Mouse (Mus musculus): ENCODE data around the gene 2410137M14Rik. TPM values are rescaled to one million over a fixed set of nuclear protein-coding genes. Genes with fewer than 3 reads are reported as not detected.

Gene 2410137M14Rik
- total and polyA plus RNA-seq, 2 experiments from 2014 or later = 0.36 to 0.38 TPM

DNA sequence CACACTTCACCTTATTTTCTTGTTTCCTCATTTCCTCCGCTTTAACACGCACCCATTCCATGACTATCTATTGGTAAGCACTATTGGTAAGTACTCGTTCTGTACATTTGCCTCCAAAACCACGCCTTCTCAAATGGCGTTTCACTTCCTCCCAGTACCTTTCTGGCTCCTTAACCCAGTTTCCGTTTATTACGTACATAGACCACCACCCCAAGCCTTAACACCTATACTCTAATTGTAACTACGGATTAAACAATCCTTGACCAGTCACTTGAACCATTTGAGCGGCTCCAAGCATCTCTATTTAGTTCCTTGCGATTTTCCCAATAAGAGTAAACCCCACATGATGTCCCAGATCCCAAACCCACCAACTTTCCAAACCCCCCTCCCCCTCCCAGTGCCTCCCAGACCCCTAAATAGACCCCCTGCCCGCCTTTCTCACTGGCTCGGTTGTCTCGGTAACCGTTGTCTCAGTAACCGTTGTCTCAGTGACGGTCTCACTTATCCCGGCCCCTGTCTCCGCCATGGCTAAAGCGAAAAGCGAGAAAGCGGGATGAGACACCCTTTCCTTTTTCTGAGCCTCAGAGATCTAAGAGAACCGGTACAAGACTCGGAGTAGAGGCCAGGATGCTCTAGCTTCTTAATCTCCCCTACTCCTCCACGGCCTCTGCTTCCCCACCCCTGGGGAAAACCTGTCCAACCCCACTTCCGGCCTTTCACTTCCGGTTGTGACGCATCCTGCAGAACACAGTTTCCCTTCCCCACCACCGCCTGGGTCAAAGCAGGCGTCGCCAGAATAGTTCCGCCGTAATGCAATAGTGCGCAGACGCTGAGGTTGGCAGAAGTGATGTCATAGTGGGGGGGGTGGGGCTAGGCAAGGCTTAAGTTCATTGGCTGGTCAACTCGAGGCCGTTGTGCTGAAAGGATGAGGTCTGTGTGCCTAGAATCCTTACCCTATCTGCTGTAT, 29.8 kb downstream of the 2410137M14Rik start, which contains the start of gene Ppp1r11:
Gene Ppp1r11, minus strand, starts transcription at position 761 of the 967 bp plus-strand sequence.
- Histone ChIP-seq H3K4me2 (ENCODE audit: low read depth) (peak within 1 kb of the TSS; percentile 77), H3K4me3 (ENCODE audit: low read depth, low read length) (peak within 1 kb of the TSS; percentile 74), H3K36me3 (ENCODE audit: insufficient read depth) (peaks cover 17% of the 10 kb centered on the region), H3K27ac (ENCODE audit: low read depth, low read length) (peak within 1 kb of the TSS; percentile 88), H3K27me3 (ENCODE audit: insufficient read depth, low read length) (no peaks in the 10 kb centered on the region), H3K4me1 (ENCODE audit: insufficient read depth) (peaks cover 7% of the 10 kb centered on the region; the same call in 1 of the 2 replicates), H3K9ac (peak within 1 kb of the TSS; percentile 69), H3K9me3 (ENCODE audit: low read length) (no peaks in the 10 kb centered on the region)
- ATAC-seq (peak; percentile 97), DNase-seq (peak; percentile 99)
- WGBS = 2% methylated on average over 36 of the region's 36 CpGs
- no peak for TF ChIP-seq CTCF (IDR thresholded peaks at IDR 0.05; ENCODE audit: low read depth)

DNA sequence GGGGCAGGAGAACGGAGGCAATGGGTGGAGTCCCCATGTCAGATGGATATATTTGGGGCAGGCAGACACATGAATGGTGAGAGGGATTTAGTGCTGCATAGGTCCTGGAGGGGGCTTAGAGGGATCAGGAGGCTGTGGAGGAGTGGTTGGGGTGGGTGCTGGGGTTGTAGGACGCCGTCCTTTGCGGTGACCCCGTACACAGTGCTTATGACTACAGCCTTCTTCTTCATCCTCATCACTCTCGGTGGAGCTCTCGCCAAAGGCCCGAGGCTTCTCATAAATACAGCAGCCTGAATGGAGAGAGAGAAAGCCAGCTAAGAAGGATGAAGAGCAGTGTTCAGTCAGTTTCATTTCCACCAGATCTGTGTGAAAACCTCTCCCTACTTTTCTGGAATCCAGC, 31.8 kb downstream of the 2410137M14Rik start:
- no peaks in the 10 kb centered on the region for H3K27me3 ChIP-seq (ENCODE audit: insufficient read depth, low read length)
- TF ChIP-seq CTCF (IDR thresholded peaks at IDR 0.05; ENCODE audit: low read depth) = no peak
- DNase-seq = no peak
- H3K4me1 ChIP-seq (ENCODE audit: insufficient read depth) = peaks cover 7% of the 10 kb centered on the region; the same call in 1 of the 2 replicates
- no peak overlapping the region for H3K4me3 ChIP-seq (ENCODE audit: low read depth, low read length)
- no peak overlapping the region for H3K27ac ChIP-seq (ENCODE audit: low read depth, low read length)
- no peak for ATAC-seq
- no peaks in the 10 kb centered on the region for H3K9me3 ChIP-seq (ENCODE audit: low read length)
- no peak overlapping the region for H3K9ac ChIP-seq
- H3K4me2 ChIP-seq (ENCODE audit: low read depth) = no peak overlapping the region
- peaks cover 11% of the 10 kb centered on the region for H3K36me3 ChIP-seq (ENCODE audit: insufficient read depth)
- 95% methylated on average over 8 of the region's 8 CpGs for WGBS

DNA sequence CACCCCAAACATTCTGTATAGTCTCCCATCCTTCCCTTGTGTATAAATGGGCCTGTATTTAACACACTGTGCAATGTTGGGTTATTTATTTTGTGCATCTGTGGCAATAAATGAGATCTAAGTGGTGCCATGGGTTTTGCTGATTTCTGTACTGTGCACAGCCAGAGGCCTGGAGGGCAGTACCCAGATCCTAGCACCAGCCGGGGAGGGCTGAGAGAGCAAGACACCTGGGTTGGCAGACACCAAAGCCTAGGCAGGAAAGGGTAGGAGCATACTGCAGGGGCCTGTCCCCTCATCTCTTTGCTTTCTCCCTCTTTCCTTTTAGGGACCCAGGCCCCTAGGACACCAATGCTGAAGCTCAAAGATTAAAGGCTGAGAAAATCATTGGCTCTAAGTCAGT, 32.8 kb downstream of the 2410137M14Rik start:
- no peak overlapping the region for H3K27ac ChIP-seq (ENCODE audit: low read depth, low read length)

DNA sequence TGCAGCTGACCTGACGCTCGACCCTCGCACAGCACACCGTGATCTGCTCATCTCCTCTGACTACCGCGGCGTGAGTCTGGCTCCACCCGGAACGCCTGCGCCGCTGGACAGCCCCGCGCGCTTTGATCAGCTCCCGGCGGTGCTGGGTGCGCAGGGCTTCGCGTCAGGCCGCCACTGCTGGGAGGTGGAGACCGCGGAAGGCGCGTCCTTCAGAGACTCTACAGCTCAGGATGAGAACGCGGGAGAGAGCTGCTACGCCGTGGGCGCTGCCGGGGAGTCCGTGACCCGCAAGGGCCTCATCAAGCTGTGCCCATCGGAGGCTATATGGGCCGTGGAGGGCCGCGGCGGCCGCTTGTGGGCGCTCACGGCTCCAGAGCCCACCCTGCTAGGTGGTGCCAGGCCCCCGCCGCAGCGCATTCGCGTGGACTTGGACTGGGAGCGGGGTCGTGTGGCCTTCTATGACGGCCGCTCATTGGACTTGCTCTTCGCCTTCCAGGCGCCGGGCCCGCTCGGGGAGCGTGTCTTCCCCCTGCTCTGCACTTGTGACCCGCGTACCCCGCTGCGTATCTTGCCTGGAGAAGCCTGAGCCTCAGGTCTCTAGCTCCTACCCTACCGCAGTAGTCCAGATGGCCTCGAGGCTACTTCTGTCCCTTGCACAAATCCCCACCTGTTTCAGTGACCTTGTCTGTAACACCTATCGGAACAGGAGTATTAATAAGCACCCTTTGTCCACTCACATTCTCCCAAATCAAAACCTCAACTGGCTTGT, 33.8 kb downstream of the 2410137M14Rik start:
- WGBS = 1% methylated on average over 62 of the region's 62 CpGs
- peak; percentile 65 for TF ChIP-seq CTCF (IDR thresholded peaks at IDR 0.05; ENCODE audit: low read depth)
- peak overlapping the region; percentile 76 for H3K27ac ChIP-seq (ENCODE audit: low read depth, low read length)
- DNase-seq (peak; percentile 74), ATAC-seq (peak; percentile 53)
- peak overlapping the region; percentile 80 for H3K9ac ChIP-seq
- H3K4me1 ChIP-seq (ENCODE audit: insufficient read depth) = peaks cover 7% of the 10 kb centered on the region; the same call in 1 of the 2 replicates
- peak overlapping the region; percentile 96 for H3K4me2 ChIP-seq (ENCODE audit: low read depth)
- peaks cover 13% of the 10 kb centered on the region for H3K27me3 ChIP-seq (ENCODE audit: insufficient read depth, low read length)
- H3K9me3 ChIP-seq (ENCODE audit: low read length) = no peaks in the 10 kb centered on the region
- H3K4me3 ChIP-seq (ENCODE audit: low read depth, low read length) = peak overlapping the region; percentile 55
- peaks cover 11% of the 10 kb centered on the region for H3K36me3 ChIP-seq (ENCODE audit: insufficient read depth)

More for the DNA sequence above, 32.8 kb downstream of the 2410137M14Rik start:
- Histone ChIP-seq H3K9ac (no peak overlapping the region), H3K4me2 (ENCODE audit: low read depth) (no peak overlapping the region), H3K4me1 (ENCODE audit: insufficient read depth) (peaks cover 7% of the 10 kb centered on the region; the same call in 1 of the 2 replicates), H3K27me3 (ENCODE audit: insufficient read depth, low read length) (0 out of 2 replicates have a peak, but pooled peaks cover 4% of the 10 kb centered on the region), H3K4me3 (ENCODE audit: low read depth, low read length) (no peak overlapping the region), H3K36me3 (ENCODE audit: insufficient read depth) (peaks cover 11% of the 10 kb centered on the region), H3K9me3 (ENCODE audit: low read length) (no peaks in the 10 kb centered on the region)
- ATAC-seq (no peak), DNase-seq (no peak)
- WGBS = 100% methylated on average over 1 of the region's 1 CpGs
- no peak for TF ChIP-seq CTCF (IDR thresholded peaks at IDR 0.05; ENCODE audit: low read depth)

DNA sequence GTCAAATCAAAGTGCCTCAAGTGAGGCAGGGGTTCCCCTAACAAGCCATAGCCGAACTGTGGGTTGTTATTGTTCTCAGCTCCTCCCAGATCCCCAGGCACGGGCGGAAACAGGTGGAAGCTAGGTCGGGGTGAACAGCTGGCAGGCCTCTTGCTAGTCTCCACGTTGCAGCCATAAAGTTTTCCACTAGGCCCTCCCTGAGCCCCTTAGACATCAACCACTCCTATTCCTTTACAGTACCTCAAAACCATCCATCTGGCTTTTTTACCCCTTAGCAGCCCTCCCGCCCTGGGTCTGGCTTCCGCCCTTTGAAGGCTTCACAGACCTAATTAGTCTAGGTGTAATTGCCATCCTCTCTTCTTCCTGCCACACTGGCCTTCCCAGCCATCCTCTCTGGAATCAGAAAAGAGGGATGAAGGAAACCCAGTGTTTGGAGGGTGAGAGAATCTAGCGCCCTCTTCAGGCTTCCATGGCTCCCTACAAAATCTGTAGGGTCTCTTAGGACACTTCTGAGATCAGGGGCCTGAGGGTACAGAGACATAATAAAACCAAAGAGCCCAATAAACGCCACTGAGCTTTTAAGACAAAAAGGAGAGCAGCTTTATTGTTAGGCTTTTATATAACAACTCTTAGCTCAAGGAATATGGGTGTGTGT, 36.8 kb downstream of the 2410137M14Rik start:
- H3K27me3 ChIP-seq (ENCODE audit: insufficient read depth, low read length) = peaks cover 13% of the 10 kb centered on the region

DNA sequence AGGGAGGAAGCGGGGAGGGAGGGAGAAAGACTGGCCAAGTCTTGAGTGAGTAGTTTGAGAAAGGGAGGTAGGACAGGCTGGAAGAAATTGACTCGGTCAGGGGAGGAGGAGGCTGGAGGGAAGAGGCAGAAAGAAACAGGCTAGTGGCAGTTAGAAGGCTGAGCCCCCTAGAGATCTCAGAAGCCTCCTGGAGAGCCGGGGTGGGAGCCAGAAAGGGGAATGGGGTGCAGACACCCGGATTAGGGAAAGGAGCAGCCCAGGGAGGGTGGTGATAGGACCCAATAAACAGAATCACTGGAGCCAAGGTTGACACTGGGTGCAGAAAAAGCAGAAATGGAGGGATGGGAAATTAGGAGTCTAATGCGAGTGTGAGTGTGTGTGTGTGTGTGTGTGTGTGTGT, 37.3 kb downstream of the 2410137M14Rik start:
- Histone ChIP-seq H3K4me3 (ENCODE audit: low read depth, low read length) (peak overlapping the region; percentile 36), H3K27ac (ENCODE audit: low read depth, low read length) (no peak overlapping the region), H3K36me3 (ENCODE audit: insufficient read depth) (peaks cover 2% of the 10 kb centered on the region), H3K9me3 (ENCODE audit: low read length) (no peaks in the 10 kb centered on the region), H3K9ac (no peak overlapping the region), H3K27me3 (ENCODE audit: insufficient read depth, low read length) (peaks cover 13% of the 10 kb centered on the region), H3K4me1 (ENCODE audit: insufficient read depth) (no peaks in the 10 kb centered on the region; the same call in 1 of the 2 replicates), H3K4me2 (ENCODE audit: low read depth) (peak overlapping the region; percentile 61; the same call in 1 of the 2 replicates)
- TF ChIP-seq CTCF (IDR thresholded peaks at IDR 0.05; ENCODE audit: low read depth) = no peak
- ATAC-seq (no peak), DNase-seq (no peak)
- 25% methylated on average over 5 of the region's 5 CpGs for WGBS

More for the DNA sequence above, 36.8 kb downstream of the 2410137M14Rik start:
- 0 out of 2 replicates have a peak overlapping the region, but pooled peaks have one; percentile 61 for H3K4me2 ChIP-seq (ENCODE audit: low read depth)
- no peak overlapping the region for H3K9ac ChIP-seq
- ATAC-seq (no peak), DNase-seq (no peak)
- no peaks in the 10 kb centered on the region; the same call in 1 of the 2 replicates for H3K4me1 ChIP-seq (ENCODE audit: insufficient read depth)
- no peak overlapping the region for H3K4me3 ChIP-seq (ENCODE audit: low read depth, low read length)
- H3K27ac ChIP-seq (ENCODE audit: low read depth, low read length) = no peak overlapping the region
- H3K9me3 ChIP-seq (ENCODE audit: low read length) = no peaks in the 10 kb centered on the region
- peak; percentile 33; the same call in 1 of the 2 replicates for TF ChIP-seq CTCF (IDR thresholded peaks at IDR 0.05; ENCODE audit: low read depth)
- peaks cover 7% of the 10 kb centered on the region for H3K36me3 ChIP-seq (ENCODE audit: insufficient read depth)
- 22% methylated on average over 9 of the region's 9 CpGs for WGBS

Measured in forebrain, postnatal 0 days (tissue).